Mouse (Mus musculus) megakaryocyte progenitor cell, adult 5-6 weeks (primary cell): ENCODE results near the gene Trim28. TPM values are rescaled to one million over a fixed set of nuclear protein-coding genes. Genes with fewer than 3 reads are reported as not detected.

Experiments used
- ATAC-seq: replicated peaks from 2 replicates; pipeline ENCODE4 v1.8.0; 2016; ENCODE audit warnings: mild to moderate bottlenecking, moderate TSS enrichment, inconsistent platforms; ENCODE audit not compliant: poor library complexity
- total RNA-seq, 2 experiments: library from RNA; stranded (forward) in 1 of 2; stranded (reverse) in 1 of 2; fragments of 157-497, 149-512 nt in 1 of 2; fragments of 200-1000 nt in 1 of 2; gene quantifications; 2 replicates each; pipeline versions ENCODE4 v1.2.3 to v1.2.4; 2015 to 2017

The Trim28 gene
- total RNA-seq, 2 experiments from 2014 or later = 409 to 506 TPM

GRCm38 (mm10) chr7:12997230-12997629, 1.7 kb upstream of the Trim28 start:
- no peak for ATAC-seq

- ATAC-seq = no peak
Observed at GRCm38 (mm10) chr7:12998053-12998452, 861 bp upstream of the Trim28 start, which contains the start of gene Slc27a5. Gene Slc27a5, minus strand, starts transcription at chr7:12998192.

- no peak for ATAC-seq
Observed at GRCm38 (mm10) chr7:13001584-13001983, 2.7 kb downstream of the Trim28 start.

DNA sequence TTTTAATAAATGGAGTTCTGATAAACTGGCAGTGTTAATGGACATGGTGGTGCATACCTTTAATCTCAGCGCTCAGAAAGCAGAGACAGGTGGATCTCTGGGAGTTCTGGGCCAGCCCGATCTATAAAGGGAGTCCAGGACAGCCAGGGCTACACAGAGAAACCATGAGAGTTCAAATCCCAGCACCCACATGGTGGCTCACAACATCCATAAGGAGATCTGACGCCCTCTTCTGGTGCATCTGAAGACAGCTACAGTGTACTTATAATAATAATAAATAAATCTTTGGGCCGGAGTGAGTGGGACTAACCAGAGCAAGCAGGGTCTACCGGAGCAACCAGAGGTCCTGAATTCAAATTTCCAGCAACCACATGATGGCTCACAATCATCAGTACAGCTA, 4.5 kb downstream of the Trim28 start:
- ATAC-seq = no peak

- no peak for ATAC-seq
Observed at GRCm38 (mm10) chr7:13006011-13006410, 7.1 kb downstream of the Trim28 start.

- no peak for ATAC-seq
Observed at GRCm38 (mm10) chr7:13006531-13006930, 7.6 kb downstream of the Trim28 start.

GRCm38 (mm10) chr7:13007341-13008092, 8.6 kb downstream of the Trim28 start:
- ATAC-seq = no peak

DNA sequence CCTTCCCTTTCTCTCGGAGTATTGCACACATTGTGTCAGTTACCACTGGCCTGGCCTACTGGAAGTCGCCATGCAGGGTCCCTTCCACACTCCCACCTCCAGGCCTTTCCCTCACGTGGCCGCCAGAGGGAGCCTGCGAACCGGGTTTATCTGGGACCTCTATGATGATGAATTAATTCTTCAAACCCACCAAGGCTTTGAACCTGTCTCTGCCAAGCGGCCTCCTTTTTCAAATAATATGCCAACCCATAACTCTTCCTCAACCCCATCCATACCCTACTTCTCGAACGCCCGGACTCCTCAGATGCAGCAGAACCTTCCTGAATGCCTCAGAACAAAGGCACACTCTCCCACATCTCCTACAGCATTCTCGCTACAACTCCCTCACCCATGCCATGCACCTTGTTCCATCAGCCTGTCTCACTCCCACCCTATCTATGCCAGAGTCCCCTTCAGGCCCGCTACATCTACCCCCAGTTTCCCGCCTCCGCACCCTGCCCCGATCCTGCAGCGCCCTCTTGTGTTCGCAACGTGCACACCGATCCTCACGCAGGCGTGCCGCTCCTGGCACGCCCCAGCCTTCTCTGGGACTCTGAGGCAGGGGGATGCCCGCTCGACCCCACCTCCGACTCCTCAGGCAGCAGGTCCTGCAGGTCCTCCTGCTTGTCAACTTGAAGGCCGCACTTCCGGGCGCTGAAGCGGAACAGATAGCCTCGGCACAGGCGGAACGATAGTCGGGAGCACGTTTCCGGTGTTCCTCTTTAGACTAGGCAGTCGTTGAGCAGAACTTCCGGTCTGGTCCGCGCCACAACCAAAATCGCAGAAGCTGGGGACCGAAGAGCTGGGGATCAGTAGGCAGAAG, 10.5 kb downstream of the Trim28 start:
- peak; percentile 86 for ATAC-seq

DNA sequence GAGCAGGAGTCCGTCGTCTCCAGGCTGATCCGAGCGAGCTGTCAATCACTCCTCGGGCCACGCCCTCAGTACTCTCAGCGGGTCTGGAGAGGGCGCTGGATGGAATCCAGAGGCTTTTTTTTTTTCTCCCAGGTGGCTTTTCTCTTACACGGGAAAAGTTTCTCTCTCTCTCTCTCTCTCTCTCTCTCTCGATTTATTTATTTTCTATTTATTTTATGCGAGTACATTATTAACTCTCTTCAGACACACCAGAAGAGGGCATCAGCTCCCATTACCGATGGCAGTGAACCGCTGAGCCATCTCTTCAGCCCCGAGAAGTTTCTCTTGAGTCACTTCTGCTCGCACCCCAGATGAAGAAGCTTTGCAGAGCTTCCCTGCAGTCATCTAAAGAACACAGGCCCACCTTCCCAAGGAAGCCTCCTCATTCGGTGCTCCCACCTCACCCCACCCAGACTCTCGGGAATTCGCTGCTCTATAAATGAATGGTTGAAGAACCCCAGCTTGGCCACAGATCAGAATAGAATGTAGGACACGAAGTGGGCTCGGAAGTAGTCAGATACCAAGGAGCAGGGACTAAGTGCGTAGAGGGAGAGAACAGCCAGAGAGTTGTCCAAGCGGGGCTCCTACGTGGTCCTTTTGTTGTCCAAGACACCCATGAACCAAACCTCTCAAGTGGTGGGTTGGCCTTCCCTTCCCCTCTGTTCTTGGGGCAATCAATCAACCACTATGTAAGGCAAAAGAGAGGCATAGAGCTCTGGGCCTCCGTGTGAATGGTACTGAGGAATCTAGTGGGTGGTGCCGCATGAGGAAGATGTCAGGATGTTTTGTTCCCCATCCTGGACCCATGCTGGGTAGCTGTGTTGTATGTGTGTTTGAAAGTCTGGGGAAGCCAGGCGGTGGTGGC, 11.3 kb downstream of the Trim28 start, which contains the start of gene Zbtb45:
Gene Zbtb45 (minus strand): TSS at position 30 of the 904 bp plus-strand sequence.
- no peak for ATAC-seq

DNA sequence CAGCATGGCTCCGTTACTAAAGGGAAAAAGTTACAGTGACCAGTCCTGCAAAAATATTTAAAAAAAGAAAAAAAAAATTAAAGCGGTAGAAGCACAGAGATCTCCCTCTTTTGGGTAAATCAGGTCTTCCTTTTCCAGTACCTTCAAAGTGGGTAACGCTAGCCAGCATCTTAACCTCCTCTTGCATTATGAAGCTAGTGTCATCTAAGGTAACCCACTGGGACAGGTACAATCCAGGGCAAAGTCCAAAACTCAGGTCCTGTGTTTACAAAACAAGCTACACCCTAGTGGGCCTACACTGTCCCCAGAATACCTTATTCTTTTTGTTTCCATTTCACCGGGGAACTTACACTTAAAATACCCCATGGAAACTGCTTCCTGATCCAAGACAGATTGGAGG, 14.8 kb downstream of the Trim28 start:
- no peak for ATAC-seq

DNA sequence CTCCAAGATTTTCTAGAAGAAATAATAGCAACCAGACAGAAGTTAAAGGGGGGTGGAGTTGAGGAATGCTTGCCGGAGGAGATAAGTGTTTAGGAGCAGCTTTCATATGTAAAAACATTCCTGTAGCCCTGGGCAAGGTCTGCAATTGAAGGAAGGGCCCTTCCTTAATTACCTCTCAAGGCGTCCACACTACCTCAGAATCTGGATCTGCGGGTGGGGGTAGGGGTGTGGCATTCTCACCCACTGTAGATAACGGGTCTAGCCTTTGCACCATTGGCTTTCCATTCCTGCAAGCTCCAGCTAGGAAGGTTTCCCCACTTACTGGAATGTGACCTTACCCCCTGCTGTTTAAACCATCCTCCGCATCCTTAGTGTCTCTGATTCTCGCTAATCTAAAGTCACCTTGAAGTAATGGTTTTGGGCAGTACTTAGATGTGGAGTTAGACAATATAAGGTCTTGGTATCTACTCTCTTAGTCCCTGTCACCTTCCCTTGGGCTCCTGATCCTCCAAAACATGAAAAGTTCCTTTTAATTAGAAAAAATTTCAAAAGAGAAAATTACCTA, 15.4 kb downstream of the Trim28 start:
- no peak for ATAC-seq

DNA sequence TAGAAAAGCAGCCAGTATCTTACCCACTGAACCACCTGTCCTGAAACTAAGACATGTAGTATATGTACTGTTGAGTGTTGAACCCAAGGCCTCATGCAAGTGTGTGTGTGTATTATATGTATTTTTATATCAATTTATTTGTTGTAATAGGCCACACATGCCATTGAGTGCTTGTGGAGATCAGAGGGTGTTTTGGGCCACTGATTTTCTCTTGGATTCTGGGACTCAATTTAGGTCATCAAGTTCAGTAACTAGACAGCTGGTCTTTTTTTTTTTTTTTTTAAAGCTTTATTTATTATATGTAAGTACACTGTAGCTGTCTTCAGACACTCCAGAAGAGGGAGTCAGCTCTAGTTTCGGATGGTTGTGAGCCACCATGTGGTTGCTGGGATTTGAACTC, 16.3 kb downstream of the Trim28 start:
- ATAC-seq = no peak

GRCm38 (mm10) chr7:13022773-13023535, 24.0 kb downstream of the Trim28 start:
- ATAC-seq = peak; percentile 67

DNA sequence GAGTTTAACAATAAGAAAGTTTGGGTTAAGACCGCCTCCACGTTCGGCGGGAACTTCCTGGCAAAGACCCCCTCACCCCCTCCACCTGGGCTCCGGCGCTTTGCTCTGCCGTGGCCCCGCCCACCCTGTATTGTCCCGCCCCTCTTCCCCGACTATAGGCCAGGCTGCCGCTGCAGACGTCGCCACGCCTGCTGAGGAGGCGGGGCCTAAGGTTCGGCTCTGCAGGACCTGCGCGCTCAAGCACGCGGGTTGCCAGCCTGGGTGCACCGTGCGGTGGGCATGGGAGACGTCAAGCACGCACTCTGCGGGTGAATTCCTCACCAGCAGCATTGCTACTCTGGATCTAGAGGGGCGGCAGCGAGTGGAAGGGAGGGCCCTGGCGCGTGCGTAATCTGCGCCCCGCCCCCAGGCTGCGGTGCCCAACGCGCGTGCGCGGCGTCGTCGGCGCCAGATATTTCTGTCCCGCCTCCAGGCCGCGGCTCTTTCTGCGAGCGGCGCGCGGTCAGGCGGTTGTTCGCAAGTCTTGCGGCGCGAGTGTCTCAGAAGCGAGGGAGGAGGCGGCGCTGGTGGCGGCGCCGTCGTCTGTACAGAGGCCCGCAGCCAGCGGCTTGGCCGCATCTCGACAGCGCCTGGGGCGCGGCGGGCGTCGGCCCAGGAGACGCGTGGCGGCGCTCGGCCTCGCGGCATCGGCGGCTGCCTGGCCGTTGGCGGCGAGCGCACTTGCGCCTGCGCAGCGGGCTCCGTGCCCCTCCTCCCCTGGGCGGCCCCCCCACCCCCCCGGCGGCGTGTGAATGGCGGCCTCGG, 25.2 kb downstream of the Trim28 start:
- ATAC-seq = peak; percentile 70

DNA sequence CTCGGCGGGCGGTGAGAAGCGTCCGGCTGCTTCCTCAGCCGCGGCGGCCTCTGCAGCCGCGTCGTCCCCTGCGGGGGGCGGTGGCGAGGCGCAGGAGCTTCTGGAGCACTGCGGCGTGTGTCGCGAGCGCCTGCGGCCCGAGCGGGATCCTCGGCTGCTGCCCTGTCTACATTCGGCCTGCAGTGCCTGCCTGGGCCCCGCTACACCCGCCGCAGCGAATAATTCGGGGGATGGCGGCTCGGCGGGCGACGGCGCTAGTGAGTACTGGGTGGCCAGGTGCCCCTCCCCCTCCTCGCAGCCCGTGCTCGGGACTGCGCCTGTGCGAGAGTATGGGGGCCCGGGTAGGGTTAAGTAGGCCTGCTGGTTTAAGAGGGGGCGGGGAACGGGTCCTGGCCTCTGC, 25.9 kb downstream of the Trim28 start:
- peak; percentile 10 for ATAC-seq

DNA sequence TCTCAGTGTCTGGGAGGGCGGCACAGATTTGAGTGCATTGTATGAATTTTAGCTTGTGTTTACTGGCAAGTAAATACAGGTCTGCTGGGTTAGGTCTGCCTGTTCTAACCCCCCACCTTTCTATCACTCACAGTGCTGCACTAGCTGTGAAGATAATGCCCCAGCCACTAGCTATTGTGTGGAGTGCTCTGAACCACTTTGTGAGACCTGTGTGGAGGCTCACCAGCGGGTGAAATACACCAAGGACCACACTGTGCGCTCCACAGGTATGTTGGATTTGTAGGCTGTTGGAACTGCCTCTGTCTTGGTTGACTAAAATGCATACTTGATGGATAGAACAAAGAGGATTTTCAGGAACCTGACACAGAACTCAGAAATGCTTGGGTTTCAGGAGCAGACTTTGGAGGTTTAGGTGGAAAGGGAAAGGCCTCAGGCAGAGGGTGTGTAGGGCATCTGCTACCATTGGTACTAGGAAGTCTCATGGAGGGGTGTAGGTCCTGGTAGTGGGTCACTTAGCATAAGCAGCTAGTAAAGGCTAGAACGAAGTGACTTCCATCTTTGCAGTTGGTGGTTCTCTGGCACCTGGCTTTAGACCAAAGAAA, 26.7 kb downstream of the Trim28 start:
- ATAC-seq = no peak

- ATAC-seq = no peak
Observed at GRCm38 (mm10) chr7:13028986-13029385, 30.1 kb downstream of the Trim28 start.

DNA sequence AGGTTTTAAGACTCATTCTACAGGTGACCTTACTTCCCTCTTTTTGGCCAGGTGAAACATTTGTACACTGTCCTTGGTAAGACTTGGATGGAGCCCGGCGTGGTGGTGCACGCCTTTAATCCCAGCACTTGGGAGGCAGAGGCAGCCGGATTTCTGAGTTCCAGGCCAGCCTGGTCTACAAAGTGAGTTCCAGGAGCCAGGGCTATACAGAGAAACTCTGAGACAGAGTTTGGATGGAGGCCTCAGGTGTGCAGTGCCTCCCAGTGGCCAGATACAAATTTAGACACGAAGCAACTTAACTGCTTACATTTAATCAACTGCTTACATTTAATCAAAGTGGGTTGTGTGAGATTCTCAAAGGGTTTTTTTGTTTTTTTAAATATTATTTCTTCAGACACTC, 32.2 kb downstream of the Trim28 start:
- no peak for ATAC-seq

GRCm38 (mm10) chr7:13031983-13032382, 33.1 kb downstream of the Trim28 start:
- ATAC-seq = no peak
